Mouse (Mus musculus): Measurements from ENCODE around the gene Trim65. TPM values are rescaled to one million over a fixed set of nuclear protein-coding genes. Genes with fewer than 3 reads are reported as not detected.

Gene Trim65
- total RNA-seq, 2 experiments from 2014 or later, result 8.2 to 20.5 TPM

DNA sequence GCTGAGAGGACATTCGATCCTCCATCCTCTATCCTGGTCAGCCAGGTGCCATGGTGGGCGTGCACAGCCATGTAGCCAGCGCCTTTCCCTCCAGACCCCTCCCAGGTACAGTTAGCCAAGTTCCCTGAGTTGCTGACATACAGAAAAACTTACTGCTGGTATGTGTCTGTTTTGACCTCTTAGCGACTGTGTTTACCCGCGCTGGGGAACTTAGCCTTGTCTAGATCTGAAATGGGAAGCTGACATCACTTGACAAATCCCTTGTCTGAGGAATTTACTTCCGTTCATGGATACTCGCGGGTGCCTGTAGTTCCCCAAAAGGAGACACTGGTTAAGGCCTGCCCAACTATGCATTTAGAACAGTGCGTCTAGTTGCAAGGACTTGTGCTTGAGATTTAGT lies 20.4 kb downstream of the Trim65 start:
- ATAC-seq (replicated peaks; ENCODE audit: low FRiP score, low TSS enrichment, poor library complexity, severe bottlenecking), result no peak

GRCm38 (mm10) chr11:116110131-116110530 lies 20.8 kb downstream of the Trim65 start:
- ATAC-seq (replicated peaks; ENCODE audit: low FRiP score, low TSS enrichment, poor library complexity, severe bottlenecking), result no peak

GRCm38 (mm10) chr11:116109441-116110081 lies 21.4 kb downstream of the Trim65 start:
- peak; percentile 38 for ATAC-seq (replicated peaks; ENCODE audit: low FRiP score, low TSS enrichment, poor library complexity, severe bottlenecking)

GRCm38 (mm10) chr11:116108464-116109137 lies 22.3 kb downstream of the Trim65 start:
- ATAC-seq (replicated peaks; ENCODE audit: low FRiP score, low TSS enrichment, poor library complexity, severe bottlenecking), result no peak

GRCm38 (mm10) chr11:116107777-116108285 lies 23.1 kb downstream of the Trim65 start:
- no peak for ATAC-seq (replicated peaks; ENCODE audit: low FRiP score, low TSS enrichment, poor library complexity, severe bottlenecking)

DNA sequence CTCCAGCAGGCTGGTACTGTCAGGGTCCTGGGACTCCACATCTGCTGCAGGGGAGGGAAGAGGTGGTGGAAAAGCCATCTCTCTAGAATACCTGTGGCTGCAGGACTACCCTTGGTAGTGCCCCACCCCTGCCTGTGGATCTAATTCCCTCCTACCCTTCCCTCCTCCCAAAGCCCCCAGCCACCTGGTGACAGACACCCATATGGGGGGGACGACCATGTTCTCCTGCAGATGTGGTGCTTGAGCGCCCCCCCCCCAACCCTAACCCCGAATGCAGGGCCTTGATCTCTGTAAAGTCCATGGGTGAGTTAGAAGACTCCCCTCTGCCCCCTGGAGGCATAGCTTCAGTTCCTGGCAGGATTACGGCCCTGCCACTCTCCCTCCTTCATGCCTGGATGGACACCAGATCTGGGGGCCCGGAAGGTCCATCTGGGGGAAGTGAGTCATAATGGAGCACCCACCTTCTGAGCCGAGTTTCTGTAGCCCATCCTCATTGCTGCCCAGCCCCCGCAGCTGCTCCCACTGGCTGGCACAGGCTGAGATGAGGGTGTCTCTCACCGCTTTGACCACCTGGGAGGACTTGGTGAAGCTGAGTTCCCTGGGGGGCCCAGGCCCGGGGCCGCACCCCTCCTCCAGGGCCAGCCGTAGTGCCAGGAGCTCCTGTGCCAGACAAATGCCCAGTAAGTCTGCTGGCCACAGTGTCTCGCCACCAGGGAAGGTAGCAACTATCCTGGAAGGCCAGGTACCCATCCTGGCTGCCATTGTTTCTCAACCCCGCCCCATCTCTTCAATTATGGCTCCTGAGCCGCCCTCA lies 23.8 kb downstream of the Trim65 start:
- ATAC-seq (replicated peaks; ENCODE audit: low FRiP score, low TSS enrichment, poor library complexity, severe bottlenecking), result no peak

GRCm38 (mm10) chr11:116106154-116106962 lies 24.6 kb downstream of the Trim65 start:
- no peak for ATAC-seq (replicated peaks; ENCODE audit: low FRiP score, low TSS enrichment, poor library complexity, severe bottlenecking)

DNA sequence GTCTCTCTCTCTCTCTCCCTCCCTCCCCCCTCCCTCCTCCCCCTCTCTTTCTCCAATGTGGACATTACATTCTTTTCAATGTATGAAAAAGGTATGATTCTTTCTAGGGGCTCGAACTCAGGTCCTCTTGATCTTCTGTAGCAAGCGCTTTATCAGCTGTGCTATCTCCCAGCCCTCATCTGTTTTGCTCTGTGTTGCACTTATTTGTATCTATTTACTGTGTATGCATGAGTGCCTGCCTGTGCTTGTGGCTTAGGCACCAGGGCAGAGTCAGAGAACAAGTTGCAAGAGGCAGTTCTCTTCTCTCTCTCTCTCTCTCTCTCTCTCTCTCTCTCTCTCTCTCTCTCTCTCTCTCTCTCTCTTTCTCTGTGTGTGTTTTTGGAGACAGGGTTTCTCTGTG lies 25.9 kb downstream of the Trim65 start:
- no peak for ATAC-seq (replicated peaks; ENCODE audit: low FRiP score, low TSS enrichment, poor library complexity, severe bottlenecking)

- ATAC-seq (replicated peaks; ENCODE audit: low FRiP score, low TSS enrichment, poor library complexity, severe bottlenecking), result 0 out of 2 replicates have a peak, but pooled peaks have one; percentile 22
Measured at GRCm38 (mm10) chr11:116104006-116104646, 26.8 kb downstream of the Trim65 start.

- no peak for ATAC-seq (replicated peaks; ENCODE audit: low FRiP score, low TSS enrichment, poor library complexity, severe bottlenecking)
Measured at GRCm38 (mm10) chr11:116103572-116103971, 27.4 kb downstream of the Trim65 start.

GRCm38 (mm10) chr11:116102472-116102871 lies 28.5 kb downstream of the Trim65 start:
- ATAC-seq (replicated peaks; ENCODE audit: low FRiP score, low TSS enrichment, poor library complexity, severe bottlenecking), result no peak

- ATAC-seq (replicated peaks; ENCODE audit: low FRiP score, low TSS enrichment, poor library complexity, severe bottlenecking), result no peak
Measured at GRCm38 (mm10) chr11:116101931-116102381, 29.0 kb downstream of the Trim65 start.

DNA sequence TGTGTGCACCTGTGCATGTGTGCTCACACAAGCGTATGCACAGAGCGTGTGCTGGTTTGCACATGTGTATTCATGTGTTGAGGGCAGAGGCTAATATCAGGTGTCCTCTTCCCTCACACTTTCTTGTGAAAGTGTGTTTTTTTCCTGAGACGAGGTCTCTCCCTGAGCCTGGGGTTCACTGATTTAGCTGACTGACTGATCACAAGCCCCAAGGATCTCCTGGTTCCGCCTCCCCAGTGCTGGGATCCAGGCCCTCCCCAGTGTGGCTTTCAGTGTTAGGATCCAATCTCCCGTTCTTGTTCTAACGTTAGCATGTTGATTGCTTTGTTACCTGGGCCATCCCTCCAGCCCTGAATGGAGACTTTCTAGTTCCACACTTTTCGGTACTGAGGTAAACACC lies 30.1 kb downstream of the Trim65 start:
- no peak for ATAC-seq (replicated peaks; ENCODE audit: low FRiP score, low TSS enrichment, poor library complexity, severe bottlenecking)

- ATAC-seq (replicated peaks; ENCODE audit: low FRiP score, low TSS enrichment, poor library complexity, severe bottlenecking), result no peak
Measured at GRCm38 (mm10) chr11:116100385-116100784, 30.5 kb downstream of the Trim65 start.

- ATAC-seq (replicated peaks; ENCODE audit: low FRiP score, low TSS enrichment, poor library complexity, severe bottlenecking), result no peak
Measured at GRCm38 (mm10) chr11:116099462-116099861, 31.5 kb downstream of the Trim65 start.

GRCm38 (mm10) chr11:116098711-116099460 lies 32.0 kb downstream of the Trim65 start:
- no peak for ATAC-seq (replicated peaks; ENCODE audit: low FRiP score, low TSS enrichment, poor library complexity, severe bottlenecking)

DNA sequence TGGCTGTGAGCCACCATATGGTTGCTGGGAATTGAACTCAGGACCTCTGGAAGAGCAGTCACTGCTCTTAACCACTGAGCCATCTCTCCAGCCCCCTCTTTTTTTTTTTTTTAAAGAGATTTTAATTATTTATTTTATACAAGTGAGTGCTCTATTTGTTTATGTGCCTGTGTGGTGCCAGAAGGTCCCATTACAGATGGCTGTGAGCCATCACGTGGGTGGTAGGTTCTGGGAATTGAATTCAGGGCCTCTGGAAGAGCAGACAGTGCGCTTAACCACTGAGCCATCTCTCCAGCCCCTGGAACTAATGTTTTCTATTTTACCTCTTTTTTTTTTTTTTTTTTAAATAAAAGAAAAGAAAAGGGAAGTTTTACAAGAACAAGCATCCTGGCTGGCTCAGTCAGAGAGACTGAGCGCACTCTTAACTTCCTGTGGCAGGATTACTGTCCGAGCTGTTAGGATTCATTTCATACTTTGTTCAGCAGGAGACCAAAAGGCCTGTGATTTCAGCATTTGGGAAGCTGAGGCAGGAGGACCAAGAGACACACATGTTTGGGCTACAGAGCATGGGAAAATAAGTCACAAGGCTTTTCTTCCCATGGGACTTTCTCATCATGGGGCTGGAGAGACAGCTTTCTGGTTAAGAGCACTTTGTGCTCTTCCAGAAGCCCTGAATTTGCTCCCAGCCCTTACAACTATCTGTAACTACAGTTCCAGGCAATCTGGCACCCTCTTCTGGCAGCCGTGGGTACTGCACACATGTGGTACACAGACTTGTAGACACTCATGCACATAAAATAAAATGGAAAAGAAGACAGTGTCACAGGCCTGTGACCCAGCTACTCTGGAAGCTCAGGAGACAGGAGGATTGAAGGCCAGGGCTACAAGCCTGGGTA lies 34.5 kb downstream of the Trim65 start:
- ATAC-seq (replicated peaks; ENCODE audit: low FRiP score, low TSS enrichment, poor library complexity, severe bottlenecking), result no peak
